Mouse (Mus musculus) limb, embryonic 14.5 days (tissue): ENCODE data around the gene Eif4enif1. TPM values are rescaled to one million over a fixed set of nuclear protein-coding genes. Genes with fewer than 3 reads are reported as not detected.
"Not testable (repeated sequence)": the region's sequence is repeated elsewhere in the genome, so short reads cannot be mapped to it uniquely, and the experiment has no call there.

ENCODE experiments used
- ATAC-seq: fragments of 200-750 bp; cut with Nextera tagmentation; 2 replicates; pipeline ENCODE4 v1.8.0; 2017; ENCODE audit warnings: low read depth, moderate number of reproducible peaks, moderate TSS enrichment; ENCODE audit not compliant: low FRiP score
- DNase-seq: peaks from one replicate; pipeline ENCODE4 v3.0.0-alpha.2; 2015; ENCODE audit warnings: low spot score
- H3K27ac ChIP-seq: fragments of 300-500 bp; sonication (generic); replicated peaks from 2 replicates; pipeline ENCODE4 v1.5.1; 2014; ENCODE audit warnings: low read depth, mild to moderate bottlenecking, low read length, moderate library complexity, mixed read lengths
- H3K27me3 ChIP-seq: fragments of 300-500 bp; sonication (generic); 2 replicates; pipeline ENCODE4 v1.6.1; 2014; ENCODE audit warnings: low read length, mixed read lengths; ENCODE audit not compliant: control insufficient read depth, insufficient read depth
- H3K36me3 ChIP-seq: fragments of 300-500 bp; sonication (generic); 2 replicates; pipeline ENCODE4 v1.6.1; 2014; ENCODE audit warnings: mild to moderate bottlenecking, low read length, moderate library complexity, mixed read lengths; ENCODE audit not compliant: control insufficient read depth, insufficient read depth
- H3K4me1 ChIP-seq: fragments of 300-500 bp; sonication (generic); 2 replicates; pipeline ENCODE4 v1.6.1; 2014; ENCODE audit warnings: antibody characterized with exemption, low read length, mixed read lengths; ENCODE audit not compliant: control insufficient read depth, insufficient read depth
- H3K4me2 ChIP-seq: fragments of 300-500 bp; sonication (generic); replicated peaks from 2 replicates; pipeline ENCODE4 v1.6.1; 2014; ENCODE audit warnings: low read depth, mild to moderate bottlenecking, low read length, moderate library complexity; ENCODE audit not compliant: severe bottlenecking
- H3K4me3 ChIP-seq: fragments of 300-500 bp; sonication (generic); replicated peaks from 2 replicates; pipeline ENCODE4 v1.5.1; 2014; ENCODE audit warnings: low read length
- H3K9ac ChIP-seq: fragments of 300-500 bp; sonication (generic); 2 replicates; pipeline ENCODE4 v1.6.1; 2014; ENCODE audit warnings: mild to moderate bottlenecking, low read depth, low read length, moderate library complexity; ENCODE audit not compliant: severe bottlenecking
- H3K9me3 ChIP-seq: fragments of 300-500 bp; sonication (generic); 2 replicates; pipeline ENCODE4 v1.6.1; 2016; ENCODE audit warnings: low read length; ENCODE audit not compliant: control insufficient read depth
- WGBS: fragments of 180-500 bp; shearing (Covaris S2); extraction: QIAGEN DNeasy Blood & Tissue Kit; methylation state at CpG from one replicate; pipeline ENCODE4 v1.1.7; 2014; 5-methylcytosine and 5-hydroxymethylcytosine counted together
- polyA plus RNA-seq, 2 experiments: library from polyadenylated mRNA; depleted of rRNA in 1 of 2; stranded (reverse) in 1 of 2; unstranded in 1 of 2; fragments of >200 nt; fragmentation: Nextera tagmentation in 1 of 2; extraction: Ambion mirVana in 1 of 2; gene quantifications; 2 replicates each; pipeline versions ENCODE4 v1.2.1 to v1.2.3; 2012 to 2014

Eif4enif1 gene
- polyA plus RNA-seq, 2 experiments, result 55.9 to 87.8 TPM

- not testable (repeated sequence) for H3K9ac ChIP-seq, H3K4me1 ChIP-seq, H3K9me3 ChIP-seq, H3K4me3 ChIP-seq, H3K36me3 ChIP-seq, H3K27ac ChIP-seq, H3K4me2 ChIP-seq, H3K27me3 ChIP-seq, ATAC-seq
- WGBS, result 67% methylated on average over 3 of the region's 3 CpGs
- DNase-seq, result peak; percentile 2
These were observed 38.5 kb upstream of the Eif4enif1 start for GRCm38 (mm10) chr11:3163661-3164060.

DNA sequence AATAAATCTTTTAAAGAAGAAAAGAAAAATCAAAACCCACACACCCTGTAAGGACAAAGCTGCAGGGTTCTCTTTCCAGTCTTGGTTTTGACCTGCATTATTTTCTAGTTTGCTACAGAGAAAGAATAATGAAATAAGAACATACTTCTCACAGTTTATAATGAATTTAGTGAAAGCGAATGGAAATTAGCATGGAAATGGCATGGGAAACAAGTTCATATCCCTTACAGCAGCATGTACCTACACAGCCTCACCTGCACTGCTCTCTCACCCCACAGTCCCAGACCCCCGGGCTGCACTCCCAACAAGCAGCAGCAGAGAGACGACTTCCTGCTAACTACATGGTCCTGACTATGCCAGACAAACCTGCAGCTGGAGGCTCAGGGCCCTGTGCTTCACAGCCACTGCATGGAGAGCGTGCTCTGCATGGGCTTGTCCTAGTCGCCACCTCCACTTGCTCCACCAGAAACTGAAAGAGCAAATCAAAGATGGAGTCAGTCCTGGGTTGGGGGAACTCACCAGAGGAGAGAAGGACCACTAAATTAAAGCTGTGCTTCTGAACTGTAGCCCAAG is 36.9 kb upstream of the Eif4enif1 start:
- not testable (repeated sequence) for H3K4me3 ChIP-seq, H3K9me3 ChIP-seq, H3K9ac ChIP-seq, H3K36me3 ChIP-seq, H3K4me1 ChIP-seq, H3K27me3 ChIP-seq, H3K27ac ChIP-seq, H3K4me2 ChIP-seq, ATAC-seq
- 76% methylated on average over 3 of the region's 5 CpGs for WGBS
- peak; percentile 13 for DNase-seq

GRCm38 (mm10) chr11:3166321-3166720 is 35.9 kb upstream of the Eif4enif1 start:
- not testable (repeated sequence) for H3K36me3 ChIP-seq, H3K4me3 ChIP-seq, H3K4me1 ChIP-seq, ATAC-seq, H3K9ac ChIP-seq, H3K27ac ChIP-seq, H3K9me3 ChIP-seq, H3K27me3 ChIP-seq, H3K4me2 ChIP-seq
- DNase-seq, result peak; percentile 3

DNA sequence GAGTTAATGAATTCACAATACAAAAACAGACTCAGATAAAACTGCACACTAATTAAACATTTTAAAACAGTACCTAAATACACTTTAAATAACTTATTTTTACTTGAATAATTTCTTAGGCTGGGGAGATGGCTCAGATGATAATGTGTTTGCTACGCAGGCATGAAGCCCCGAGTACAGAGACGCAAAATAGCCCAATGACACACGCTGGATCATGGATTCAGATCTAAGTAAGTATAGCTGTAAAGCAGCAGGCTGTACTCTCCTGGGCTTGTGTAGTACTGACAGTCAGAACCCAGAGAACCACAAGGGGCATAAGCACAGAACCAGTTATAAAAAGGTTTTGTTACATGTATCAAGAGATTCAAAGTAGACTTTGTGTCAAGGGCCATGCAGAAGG is 35.1 kb upstream of the Eif4enif1 start:
- H3K9ac ChIP-seq, ATAC-seq, H3K4me3 ChIP-seq, H3K4me1 ChIP-seq, H3K27me3 ChIP-seq, H3K4me2 ChIP-seq, H3K36me3 ChIP-seq, H3K9me3 ChIP-seq, H3K27ac ChIP-seq, DNase-seq: not testable (repeated sequence)
- WGBS, result 89% methylated on average over 4 of the region's 4 CpGs

- not testable (repeated sequence) for H3K36me3 ChIP-seq, H3K4me1 ChIP-seq, H3K27ac ChIP-seq, ATAC-seq, H3K9ac ChIP-seq, H3K4me3 ChIP-seq, H3K4me2 ChIP-seq, H3K27me3 ChIP-seq, H3K9me3 ChIP-seq
- DNase-seq, result peak; percentile 2
- WGBS, result 73% methylated on average over 4 of the region's 4 CpGs
These were observed 34.6 kb upstream of the Eif4enif1 start for GRCm38 (mm10) chr11:3167571-3168001.

- H3K9ac ChIP-seq, H3K9me3 ChIP-seq, DNase-seq, H3K4me1 ChIP-seq, H3K27me3 ChIP-seq, H3K4me3 ChIP-seq, H3K36me3 ChIP-seq, H3K27ac ChIP-seq, H3K4me2 ChIP-seq: not testable (repeated sequence)
- WGBS, result 68% methylated on average over 2 of the region's 2 CpGs
- ATAC-seq, result peak; percentile 20
These were observed 33.1 kb upstream of the Eif4enif1 start for GRCm38 (mm10) chr11:3169042-3169441.

- H3K4me1 ChIP-seq, DNase-seq, ATAC-seq, H3K27ac ChIP-seq, H3K9me3 ChIP-seq, H3K9ac ChIP-seq, H3K4me3 ChIP-seq, H3K36me3 ChIP-seq, H3K27me3 ChIP-seq, H3K4me2 ChIP-seq: not testable (repeated sequence)
- WGBS, result 69% methylated on average over 1 of the region's 1 CpGs
These were observed 30.3 kb upstream of the Eif4enif1 start for GRCm38 (mm10) chr11:3171931-3172330.

GRCm38 (mm10) chr11:3172526-3172925 is 29.7 kb upstream of the Eif4enif1 start:
- not testable (repeated sequence) for H3K27ac ChIP-seq, H3K4me3 ChIP-seq, H3K9me3 ChIP-seq, ATAC-seq, H3K4me1 ChIP-seq, H3K9ac ChIP-seq, H3K4me2 ChIP-seq, DNase-seq, H3K36me3 ChIP-seq, H3K27me3 ChIP-seq
- 44% methylated on average over 3 of the region's 6 CpGs for WGBS
